Mouse (Mus musculus): ENCODE results near the gene Gm20458.

- TF ChIP-seq CTCF (IDR thresholded peaks at IDR 0.05) (no peak), POLR2A (IDR thresholded peaks at IDR 0.05; ENCODE audit: insufficient read depth, low read depth, low read length) (no peak)
These were observed 18.3 kb upstream of the Gm20458 start for GRCm38 (mm10) chr2:164442315-164443050.

All from heart, adult 2 months (tissue).